Mouse (Mus musculus) forebrain, embryonic 15.5 days (tissue): Measurements from ENCODE around the gene Guca2b. TPM values are rescaled to one million over a fixed set of nuclear protein-coding genes. Genes with fewer than 3 reads are reported as not detected.
"Not testable (repeated sequence)": the region's sequence is repeated elsewhere in the genome, so short reads cannot be mapped to it uniquely, and the experiment has no call there.

ENCODE experiments used
- ATAC-seq: fragments of 200-750 bp; cut with Nextera tagmentation; replicated peaks from 2 replicates; pipeline ENCODE4 v1.8.0; 2017; ENCODE audit warnings: mild to moderate bottlenecking, moderate TSS enrichment, moderate library complexity
- H3K27ac ChIP-seq: fragments of 300-500 bp; sonication (generic); replicated peaks from 2 replicates; pipeline ENCODE4 v1.5.1; 2015; ENCODE audit warnings: mild to moderate bottlenecking, inconsistent platforms
- H3K27me3 ChIP-seq: fragments of 300-500 bp; sonication (generic); 2 replicates; pipeline ENCODE4 v1.6.1; 2015; ENCODE audit warnings: inconsistent platforms
- H3K36me3 ChIP-seq: fragments of 300-500 bp; sonication (generic); 2 replicates; pipeline ENCODE4 v1.6.1; 2015; ENCODE audit warnings: mild to moderate bottlenecking, inconsistent platforms
- H3K4me1 ChIP-seq: fragments of 300-500 bp; sonication (generic); 2 replicates; pipeline ENCODE4 v1.6.1; 2015; ENCODE audit warnings: inconsistent platforms
- H3K4me2 ChIP-seq: fragments of 300-500 bp; sonication (generic); replicated peaks from 2 replicates; pipeline ENCODE4 v1.6.1; 2015; ENCODE audit warnings: mild to moderate bottlenecking, inconsistent platforms
- H3K4me3 ChIP-seq: fragments of 300-500 bp; sonication (generic); 2 replicates; pipeline ENCODE4 v1.5.1; 2015; ENCODE audit warnings: mild to moderate bottlenecking, inconsistent platforms
- H3K9ac ChIP-seq: fragments of 300-500 bp; sonication (generic); replicated peaks from 2 replicates; pipeline ENCODE4 v1.6.1; 2015; ENCODE audit warnings: mild to moderate bottlenecking, inconsistent platforms
- H3K9me3 ChIP-seq: fragments of 300-500 bp; sonication (generic); 2 replicates; pipeline ENCODE4 v1.6.1; 2016; ENCODE audit warnings: inconsistent platforms
- WGBS: fragments of 180-500 bp; shearing (Covaris S2); methylation state at CpG from one replicate; pipeline ENCODE4 v1.1.7; 2015; ENCODE audit warnings: mixed read lengths; 5-methylcytosine and 5-hydroxymethylcytosine counted together
- polyA plus RNA-seq: library from polyadenylated mRNA; unstranded; fragments of >200 nt; fragmentation: Nextera tagmentation; extraction: Ambion mirVana; gene quantifications from 2 replicates; pipeline ENCODE4 v1.2.1, GENCODE M21; 2015

Guca2b gene
- polyA plus RNA-seq, 1 experiment from 2014 or later, result not detected

- Histone ChIP-seq H3K36me3 (peaks cover 17% of the 10 kb centered on the region; the same call in 1 of the 2 replicates), H3K27ac (peak overlapping the region; percentile 57; the same call in 1 of the 2 replicates), H3K4me1 (peaks cover 24% of the 10 kb centered on the region)
- not testable (repeated sequence) for H3K4me2 ChIP-seq, H3K4me3 ChIP-seq, H3K9me3 ChIP-seq, H3K27me3 ChIP-seq, H3K9ac ChIP-seq
- ATAC-seq, result 0 out of 2 replicates have a peak, but pooled peaks have one; percentile 18
- WGBS, result 74% methylated on average over 4 of the region's 4 CpGs
These were observed 30.4 kb downstream of the Guca2b start for GRCm38 (mm10) chr4:119628363-119628762.

- Histone ChIP-seq H3K27ac (peak overlapping the region; percentile 66), H3K9ac (no peak overlapping the region), H3K36me3 (peaks cover 27% of the 10 kb centered on the region), H3K27me3 (no peaks in the 10 kb centered on the region), H3K4me1 (peaks cover 14% of the 10 kb centered on the region), H3K9me3 (no peaks in the 10 kb centered on the region), H3K4me2 (no peak overlapping the region), H3K4me3 (no peak overlapping the region)
- no peak for ATAC-seq
- WGBS, result 28% methylated on average over 4 of the region's 4 CpGs
These were observed 31.4 kb downstream of the Guca2b start for GRCm38 (mm10) chr4:119627317-119627716.

DNA sequence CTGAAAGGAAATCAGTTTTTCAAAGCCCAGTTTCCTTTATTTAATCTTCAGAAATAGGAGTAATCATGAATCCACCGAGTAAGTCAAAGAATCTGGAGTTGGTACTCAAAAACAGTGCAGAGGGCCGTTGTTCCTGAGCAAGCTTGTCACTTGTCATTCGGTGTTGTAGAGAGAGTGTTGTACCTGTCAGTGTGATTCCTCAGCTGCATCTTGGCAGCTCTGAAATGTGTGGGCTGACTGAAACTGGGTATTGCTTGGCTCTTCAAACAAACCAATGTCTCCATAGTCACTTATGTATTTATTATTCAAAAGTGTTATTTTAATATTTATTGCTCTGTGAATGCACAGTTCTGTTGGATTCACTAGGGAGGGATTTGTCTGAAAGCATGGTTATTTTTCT lies 31.9 kb downstream of the Guca2b start:
- Histone ChIP-seq H3K4me1 (peaks cover 14% of the 10 kb centered on the region), H3K27ac (peak overlapping the region; percentile 66; the same call in 1 of the 2 replicates), H3K9ac (no peak overlapping the region), H3K4me2 (no peak overlapping the region), H3K9me3 (no peaks in the 10 kb centered on the region), H3K27me3 (no peaks in the 10 kb centered on the region), H3K36me3 (peaks cover 31% of the 10 kb centered on the region), H3K4me3 (no peak overlapping the region)
- WGBS, result 58% methylated on average over 3 of the region's 3 CpGs
- no peak for ATAC-seq

GRCm38 (mm10) chr4:119626081-119626645 lies 32.6 kb downstream of the Guca2b start:
- WGBS, result 25% methylated on average over 7 of the region's 7 CpGs
- Histone ChIP-seq H3K4me2 (no peak overlapping the region), H3K4me3 (no peak overlapping the region), H3K27me3 (no peaks in the 10 kb centered on the region), H3K9ac (no peak overlapping the region), H3K4me1 (peaks cover 14% of the 10 kb centered on the region), H3K9me3 (no peaks in the 10 kb centered on the region), H3K27ac (peak overlapping the region; percentile 66; the same call in 1 of the 2 replicates), H3K36me3 (peaks cover 37% of the 10 kb centered on the region)
- ATAC-seq, result no peak

DNA sequence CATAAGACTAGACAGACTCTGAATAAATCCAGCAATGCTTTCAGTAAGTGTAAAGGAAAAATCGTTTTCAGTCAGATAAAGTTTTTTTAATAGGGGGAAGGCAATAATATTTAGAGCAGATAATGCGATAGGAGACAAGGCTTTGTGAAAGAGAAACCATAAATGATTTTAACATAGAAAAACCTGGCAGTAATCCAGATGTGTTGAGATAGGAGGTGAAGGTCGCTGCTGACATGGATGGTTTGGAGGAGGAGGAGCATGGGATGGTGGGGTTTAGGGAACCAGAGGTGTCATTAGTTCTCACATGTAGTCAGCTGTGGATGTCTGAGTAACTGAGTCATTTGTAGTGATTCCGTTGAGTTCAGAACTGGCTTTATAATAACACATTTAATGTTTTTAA lies 44.0 kb downstream of the Guca2b start:
- Histone ChIP-seq H3K4me3 (no peak overlapping the region), H3K36me3 (peaks cover 3% of the 10 kb centered on the region; the same call in 1 of the 2 replicates), H3K9ac (no peak overlapping the region), H3K4me1 (peaks cover 7% of the 10 kb centered on the region), H3K9me3 (no peaks in the 10 kb centered on the region), H3K27me3 (no peaks in the 10 kb centered on the region), H3K27ac (no peak overlapping the region), H3K4me2 (no peak overlapping the region)
- WGBS, result 87% methylated on average over 4 of the region's 4 CpGs
- no peak for ATAC-seq

DNA sequence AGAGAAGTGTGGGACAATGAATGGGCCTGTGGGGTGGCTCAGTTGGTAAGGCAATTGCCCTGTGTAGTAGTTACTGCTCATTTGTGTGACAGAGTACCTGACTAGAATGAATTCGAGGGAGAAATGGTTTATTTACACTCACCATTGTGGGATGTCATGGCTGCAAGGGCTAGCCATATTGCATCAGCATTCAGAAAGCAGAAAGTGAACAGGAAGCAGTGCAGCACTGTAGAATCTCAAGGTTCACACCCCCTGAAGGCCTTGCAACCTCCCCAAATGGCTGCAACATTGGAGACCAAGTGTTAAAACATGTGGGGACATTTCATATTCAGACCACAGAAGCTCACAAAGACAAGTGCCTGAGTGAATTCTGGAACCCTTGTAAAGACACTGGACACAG lies 44.7 kb downstream of the Guca2b start:
- peaks cover 7% of the 10 kb centered on the region for H3K4me1 ChIP-seq
- ATAC-seq, result no peak
- H3K27ac ChIP-seq, result no peak overlapping the region
- no peak overlapping the region for H3K9ac ChIP-seq
- no peak overlapping the region for H3K4me3 ChIP-seq
- H3K36me3 ChIP-seq, result peaks cover 3% of the 10 kb centered on the region; the same call in 1 of the 2 replicates
- no peak overlapping the region for H3K4me2 ChIP-seq
- no peaks in the 10 kb centered on the region for H3K27me3 ChIP-seq
- no peaks in the 10 kb centered on the region for H3K9me3 ChIP-seq
- 42% methylated on average over 1 of the region's 1 CpGs for WGBS

DNA sequence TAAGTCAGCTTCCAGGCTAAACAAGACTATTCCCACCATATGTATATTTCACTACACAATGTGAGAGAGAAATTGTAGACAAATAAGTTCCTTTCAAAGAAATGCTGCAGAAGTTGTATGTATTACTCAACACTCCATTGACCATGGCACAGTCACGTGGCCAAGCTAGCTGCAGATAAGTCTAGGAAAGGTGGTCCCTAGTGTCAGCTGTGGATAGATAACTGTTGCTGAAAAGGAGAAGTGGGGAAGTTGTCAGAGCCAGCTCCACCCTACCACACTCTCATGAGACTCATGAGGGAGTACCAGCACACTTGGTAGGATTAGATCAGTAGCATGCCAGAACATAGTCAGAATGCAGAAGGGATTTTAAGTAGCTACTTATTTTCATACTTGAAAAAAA lies 49.3 kb downstream of the Guca2b start:
- no peak overlapping the region for H3K4me3 ChIP-seq
- no peak overlapping the region for H3K27ac ChIP-seq
- H3K4me1 ChIP-seq, result peaks cover 7% of the 10 kb centered on the region
- no peak overlapping the region for H3K9ac ChIP-seq
- ATAC-seq, result no peak
- no peaks in the 10 kb centered on the region for H3K9me3 ChIP-seq
- 92% methylated on average over 1 of the region's 1 CpGs for WGBS
- H3K36me3 ChIP-seq, result peaks cover 7% of the 10 kb centered on the region; the same call in 1 of the 2 replicates
- no peak overlapping the region for H3K4me2 ChIP-seq
- no peaks in the 10 kb centered on the region for H3K27me3 ChIP-seq

Other genes with a start within 250 kb of the Guca2b start
- 10.6 and 13.0 TPM in 2 replicates for gene Ccdc30, start 243.4 kb downstream of the Guca2b start, polyA plus RNA-seq
- gene Ppcs, start 236.5 kb downstream of the Guca2b start, polyA plus RNA-seq, result 16.7 and 17.7 TPM in 2 replicates
- 0.27 and 0.57 TPM in 2 replicates for gene Zmynd12, start 236.1 kb downstream of the Guca2b start, polyA plus RNA-seq
- gene Rimkla, start 166.3 kb downstream of the Guca2b start, polyA plus RNA-seq, result 19.1 and 20.3 TPM in 2 replicates
- gene Foxj3, start 122.0 kb downstream of the Guca2b start, polyA plus RNA-seq, result 30.8 and 34.5 TPM in 2 replicates
- 5.4 and 7.0 TPM in 2 replicates for gene Frg2f1, start 119.4 kb downstream of the Guca2b start, polyA plus RNA-seq
- not detected in 2 replicates for gene Guca2a, start 21.2 kb downstream of the Guca2b start, polyA plus RNA-seq
- 18.3 and 21.7 TPM in 2 replicates for gene Hivep3, start 74.8 kb upstream of the Guca2b start, polyA plus RNA-seq